Mouse (Mus musculus) neural tube, embryonic 12.5 days (tissue): ENCODE data around the gene Minos1. TPM values are rescaled to one million over a fixed set of nuclear protein-coding genes. Genes with fewer than 3 reads are reported as not detected.

Source experiments
- ATAC-seq: fragments of 200-750 bp; cut with Nextera tagmentation; 2 replicates; pipeline ENCODE4 v1.8.0; 2017; ENCODE audit warnings: low read depth, mild to moderate bottlenecking, moderate TSS enrichment, moderate library complexity; ENCODE audit not compliant: low FRiP score
- H3K27ac ChIP-seq: fragments of 300-500 bp; sonication (generic); 2 replicates; pipeline ENCODE4 v1.5.1; 2016
- H3K27me3 ChIP-seq: fragments of 300-500 bp; sonication (generic); replicated peaks from 2 replicates; pipeline ENCODE4 v1.6.1; 2016; ENCODE audit warnings: mild to moderate bottlenecking
- H3K36me3 ChIP-seq: fragments of 300-500 bp; sonication (generic); 2 replicates; pipeline ENCODE4 v1.6.1; 2016; ENCODE audit warnings: mild to moderate bottlenecking
- H3K4me1 ChIP-seq: fragments of 300-500 bp; sonication (generic); 2 replicates; pipeline ENCODE4 v1.6.1; 2016
- H3K4me2 ChIP-seq: fragments of 300-500 bp; sonication (generic); replicated peaks from 2 replicates; pipeline ENCODE4 v1.6.1; 2016; ENCODE audit warnings: mild to moderate bottlenecking
- H3K4me3 ChIP-seq: fragments of 300-500 bp; sonication (generic); 2 replicates; pipeline ENCODE4 v1.5.1; 2016
- H3K9ac ChIP-seq: fragments of 300-500 bp; sonication (generic); 2 replicates; pipeline ENCODE4 v1.6.1; 2016; ENCODE audit warnings: mild to moderate bottlenecking
- H3K9me3 ChIP-seq: fragments of 300-500 bp; sonication (generic); 2 replicates; pipeline ENCODE4 v1.6.1; 2016; ENCODE audit warnings: mild to moderate bottlenecking
- WGBS: fragments of 180-500 bp; shearing (Covaris S2); methylation state at CpG from one replicate; pipeline ENCODE4 v1.1.7; 2016; 5-methylcytosine and 5-hydroxymethylcytosine counted together
- polyA plus RNA-seq: library from polyadenylated mRNA; unstranded; fragments of >200 nt; fragmentation: Nextera tagmentation; extraction: Ambion mirVana; gene quantifications from 2 replicates; pipeline ENCODE4 v1.2.1, GENCODE M21; 2016

Minos1 gene
- polyA plus RNA-seq, 1 experiment from 2014 or later, result 430 TPM

- 2% methylated on average over 68 of the region's 77 CpGs for WGBS
- no peak for ATAC-seq
- peaks cover 63% of the 10 kb centered on the region for H3K27me3 ChIP-seq
Measured at GRCm38 (mm10) chr4:139075041-139075711, 55.7 kb downstream of the Minos1 start, which contains the start of gene Htr6. Htr6 (minus strand) TSS chr4:139075570.

GRCm38 (mm10) chr4:139074060-139074459 lies 56.9 kb downstream of the Minos1 start:
- Histone ChIP-seq H3K27me3 (peaks cover 67% of the 10 kb centered on the region), H3K9ac (no peak overlapping the region), H3K36me3 (no peaks in the 10 kb centered on the region), H3K4me1 (peaks cover 12% of the 10 kb centered on the region), H3K4me3 (peak overlapping the region; percentile 43; the same call in 1 of the 2 replicates), H3K9me3 (no peaks in the 10 kb centered on the region), H3K27ac (no peak overlapping the region), H3K4me2 (peak overlapping the region; percentile 85; the same call in 1 of the 2 replicates)
- ATAC-seq, result no peak
- WGBS, result 19% methylated on average over 29 of the region's 29 CpGs

More at GRCm38 (mm10) chr4:139075041-139075711, 55.7 kb downstream of the Minos1 start, which contains the start of gene Htr6:
- Histone ChIP-seq H3K4me1 (peaks cover 12% of the 10 kb centered on the region), H3K4me2 (peak within 1 kb of the TSS; percentile 85), H3K9me3 (no peaks in the 10 kb centered on the region), H3K36me3 (no peaks in the 10 kb centered on the region), H3K27ac (no peak within 1 kb of the TSS), H3K9ac (peak within 1 kb of the TSS; percentile 51; the same call in 1 of the 2 replicates), H3K4me3 (peak within 1 kb of the TSS; percentile 43)

- no peak for ATAC-seq
- no peaks in the 10 kb centered on the region for H3K36me3 ChIP-seq
- no peaks in the 10 kb centered on the region for H3K9me3 ChIP-seq
- no peak overlapping the region for H3K4me3 ChIP-seq
- no peak overlapping the region for H3K9ac ChIP-seq
- 49% methylated on average over 4 of the region's 4 CpGs for WGBS
- no peak overlapping the region for H3K4me2 ChIP-seq
- no peak overlapping the region for H3K27ac ChIP-seq
- H3K27me3 ChIP-seq, result peaks cover 20% of the 10 kb centered on the region
- no peaks in the 10 kb centered on the region for H3K4me1 ChIP-seq
Measured at GRCm38 (mm10) chr4:139068287-139068686, 62.6 kb downstream of the Minos1 start.

- Histone ChIP-seq H3K9ac (no peak overlapping the region), H3K9me3 (no peaks in the 10 kb centered on the region), H3K4me3 (no peak overlapping the region), H3K4me1 (no peaks in the 10 kb centered on the region), H3K4me2 (no peak overlapping the region), H3K36me3 (no peaks in the 10 kb centered on the region), H3K27me3 (peaks cover 4% of the 10 kb centered on the region; the same call in 1 of the 2 replicates), H3K27ac (no peak overlapping the region)
- no peak for ATAC-seq
- WGBS, result 91% methylated on average over 5 of the region's 5 CpGs
Measured at GRCm38 (mm10) chr4:139064831-139065230, 66.1 kb downstream of the Minos1 start.

- WGBS, result 9% methylated on average over 7 of the region's 7 CpGs
- H3K27me3 ChIP-seq, result no peaks in the 10 kb centered on the region; the same call in none of the 2 replicates
- ATAC-seq, result no peak
- no peak overlapping the region for H3K4me2 ChIP-seq
- no peaks in the 10 kb centered on the region for H3K9me3 ChIP-seq
- no peak overlapping the region for H3K27ac ChIP-seq
- no peak overlapping the region for H3K4me3 ChIP-seq
- H3K9ac ChIP-seq, result no peak overlapping the region
- no peaks in the 10 kb centered on the region for H3K4me1 ChIP-seq
- no peaks in the 10 kb centered on the region for H3K36me3 ChIP-seq
Measured at GRCm38 (mm10) chr4:139059569-139059968, 71.3 kb downstream of the Minos1 start.

- WGBS, result 89% methylated on average over 5 of the region's 5 CpGs
- no peak overlapping the region for H3K4me3 ChIP-seq
- no peak overlapping the region for H3K4me2 ChIP-seq
- ATAC-seq, result no peak
- no peak overlapping the region for H3K27ac ChIP-seq
- no peaks in the 10 kb centered on the region for H3K36me3 ChIP-seq
- H3K4me1 ChIP-seq, result peaks cover 12% of the 10 kb centered on the region; the same call in 1 of the 2 replicates
- H3K27me3 ChIP-seq, result no peaks in the 10 kb centered on the region; the same call in none of the 2 replicates
- H3K9ac ChIP-seq, result no peak overlapping the region
- H3K9me3 ChIP-seq, result no peaks in the 10 kb centered on the region
Measured at GRCm38 (mm10) chr4:139058029-139058428, 72.9 kb downstream of the Minos1 start.

GRCm38 (mm10) chr4:139057291-139057690 lies 73.6 kb downstream of the Minos1 start:
- H3K4me3 ChIP-seq, result no peak overlapping the region

GRCm38 (mm10) chr4:139055744-139056143 lies 75.2 kb downstream of the Minos1 start:
- Histone ChIP-seq H3K27me3 (no peaks in the 10 kb centered on the region; the same call in none of the 2 replicates), H3K27ac (no peak overlapping the region), H3K4me2 (no peak overlapping the region), H3K36me3 (no peaks in the 10 kb centered on the region), H3K9me3 (no peaks in the 10 kb centered on the region), H3K4me3 (no peak overlapping the region), H3K4me1 (peaks cover 16% of the 10 kb centered on the region; the same call in 1 of the 2 replicates), H3K9ac (no peak overlapping the region)
- WGBS, result 76% methylated on average over 3 of the region's 3 CpGs
- ATAC-seq, result no peak

More at GRCm38 (mm10) chr4:139057291-139057690, 73.6 kb downstream of the Minos1 start:
- Histone ChIP-seq H3K9me3 (no peaks in the 10 kb centered on the region), H3K4me2 (no peak overlapping the region), H3K36me3 (no peaks in the 10 kb centered on the region), H3K27me3 (no peaks in the 10 kb centered on the region; the same call in none of the 2 replicates), H3K4me1 (peaks cover 16% of the 10 kb centered on the region; the same call in 1 of the 2 replicates), H3K27ac (no peak overlapping the region), H3K9ac (no peak overlapping the region)
- no peak for ATAC-seq
- 68% methylated on average over 5 of the region's 5 CpGs for WGBS

- H3K4me1 ChIP-seq, result peaks cover 16% of the 10 kb centered on the region; the same call in 1 of the 2 replicates
- 80% methylated on average over 4 of the region's 4 CpGs for whole genome bisulfite sequencing
- no peak overlapping the region for H3K9ac ChIP-seq
- H3K27ac ChIP-seq, result no peak overlapping the region
- no peak overlapping the region for H3K4me3 ChIP-seq
- H3K4me2 ChIP-seq, result no peak overlapping the region
- H3K27me3 ChIP-seq, result no peaks in the 10 kb centered on the region; the same call in none of the 2 replicates
- H3K9me3 ChIP-seq, result no peaks in the 10 kb centered on the region
- H3K36me3 ChIP-seq, result no peaks in the 10 kb centered on the region
- ATAC-seq, result no peak
Measured at GRCm38 (mm10) chr4:139055336-139055735, 75.6 kb downstream of the Minos1 start.

GRCm38 (mm10) chr4:139054300-139054923 lies 76.5 kb downstream of the Minos1 start:
- no peaks in the 10 kb centered on the region; the same call in 1 of the 2 replicates for H3K27me3 ChIP-seq
- 47% methylated on average over 9 of the region's 9 CpGs for WGBS
- no peak overlapping the region for H3K4me3 ChIP-seq
- H3K36me3 ChIP-seq, result no peaks in the 10 kb centered on the region
- no peak overlapping the region for H3K4me2 ChIP-seq
- peak; percentile 44; the same call in 1 of the 2 replicates for ATAC-seq
- no peak overlapping the region for H3K27ac ChIP-seq
- H3K9ac ChIP-seq, result no peak overlapping the region
- peaks cover 16% of the 10 kb centered on the region; the same call in 1 of the 2 replicates for H3K4me1 ChIP-seq
- no peaks in the 10 kb centered on the region for H3K9me3 ChIP-seq

- H3K4me1 ChIP-seq, result peaks cover 16% of the 10 kb centered on the region; the same call in 1 of the 2 replicates
- no peak overlapping the region for H3K9ac ChIP-seq
- H3K9me3 ChIP-seq, result no peaks in the 10 kb centered on the region
- no peak overlapping the region for H3K27ac ChIP-seq
- H3K27me3 ChIP-seq, result no peaks in the 10 kb centered on the region; the same call in 1 of the 2 replicates
- WGBS, result 19% methylated on average over 5 of the region's 5 CpGs
- ATAC-seq, result no peak
- H3K36me3 ChIP-seq, result no peaks in the 10 kb centered on the region
- no peak overlapping the region for H3K4me2 ChIP-seq
- no peak overlapping the region for H3K4me3 ChIP-seq
Measured at GRCm38 (mm10) chr4:139053391-139053790, 77.5 kb downstream of the Minos1 start.

GRCm38 (mm10) chr4:139052796-139053195 lies 78.1 kb downstream of the Minos1 start:
- Histone ChIP-seq H3K9me3 (no peaks in the 10 kb centered on the region), H3K4me3 (no peak overlapping the region), H3K27ac (no peak overlapping the region), H3K4me2 (no peak overlapping the region), H3K36me3 (no peaks in the 10 kb centered on the region), H3K4me1 (peaks cover 16% of the 10 kb centered on the region; the same call in 1 of the 2 replicates), H3K27me3 (no peaks in the 10 kb centered on the region; the same call in 1 of the 2 replicates), H3K9ac (no peak overlapping the region)
- ATAC-seq, result no peak
- WGBS, result 73% methylated on average over 7 of the region's 7 CpGs
